Mouse (Mus musculus): ENCODE data around the gene Il4ra. TPM values are rescaled to one million over a fixed set of nuclear protein-coding genes. Genes with fewer than 3 reads are reported as not detected.
A peak's percentile ranks its signal among the peaks of the same experiment; 100 is the strongest.

Gene Il4ra
- polyA plus RNA-seq, 1 experiment from 2014 or later: 13.1 TPM

- Histone ChIP-seq H3K4me2 (replicated peaks; ENCODE audit: low read depth, low read length) (no peak overlapping the region), H3K9me3 (ENCODE audit: low read length) (no peaks in the 10 kb centered on the region), H3K4me3 (ENCODE audit: low read length) (no peak overlapping the region), H3K27me3 (ENCODE audit: insufficient read depth, low read length) (no peaks in the 10 kb centered on the region), H3K36me3 (ENCODE audit: insufficient read depth, low read length) (0 out of 2 replicates have a peak, but pooled peaks cover 4% of the 10 kb centered on the region), H3K9ac (replicated peaks; ENCODE audit: low read length) (no peak overlapping the region), H3K4me1 (ENCODE audit: insufficient read depth, low read length) (peaks cover 18% of the 10 kb centered on the region), H3K27ac (ENCODE audit: low read length) (no peak overlapping the region)
- WGBS: 86% methylated on average over 11 of the region's 11 CpGs
- ATAC-seq (ENCODE audit: low FRiP score, low TSS enrichment): no peak
These were observed 25.7 kb downstream of the Il4ra start for GRCm38 (mm10) chr7:125577486-125578088.

GRCm38 (mm10) chr7:125578106-125578505, 26.2 kb downstream of the Il4ra start:
- no peak for ATAC-seq (ENCODE audit: low FRiP score, low TSS enrichment)
- no peak overlapping the region for H3K4me3 ChIP-seq (ENCODE audit: low read length)
- no peaks in the 10 kb centered on the region for H3K27me3 ChIP-seq (ENCODE audit: insufficient read depth, low read length)
- WGBS: 72% methylated on average over 3 of the region's 3 CpGs
- 0 out of 2 replicates have a peak, but pooled peaks cover 2% of the 10 kb centered on the region for H3K36me3 ChIP-seq (ENCODE audit: insufficient read depth, low read length)
- H3K27ac ChIP-seq (ENCODE audit: low read length): no peak overlapping the region
- peaks cover 18% of the 10 kb centered on the region for H3K4me1 ChIP-seq (ENCODE audit: insufficient read depth, low read length)
- no peak overlapping the region for H3K9ac ChIP-seq (replicated peaks; ENCODE audit: low read length)
- H3K4me2 ChIP-seq (replicated peaks; ENCODE audit: low read depth, low read length): no peak overlapping the region
- no peaks in the 10 kb centered on the region for H3K9me3 ChIP-seq (ENCODE audit: low read length)

GRCm38 (mm10) chr7:125579545-125580219, 27.8 kb downstream of the Il4ra start:
- H3K27ac ChIP-seq (ENCODE audit: low read length): no peak overlapping the region
- no peaks in the 10 kb centered on the region for H3K9me3 ChIP-seq (ENCODE audit: low read length)
- ATAC-seq (ENCODE audit: low FRiP score, low TSS enrichment): no peak
- 80% methylated on average over 9 of the region's 9 CpGs for WGBS
- no peak overlapping the region for H3K4me3 ChIP-seq (ENCODE audit: low read length)
- no peaks in the 10 kb centered on the region for H3K27me3 ChIP-seq (ENCODE audit: insufficient read depth, low read length)
- no peak overlapping the region for H3K4me2 ChIP-seq (replicated peaks; ENCODE audit: low read depth, low read length)
- no peaks in the 10 kb centered on the region for H3K36me3 ChIP-seq (ENCODE audit: insufficient read depth, low read length)
- H3K9ac ChIP-seq (replicated peaks; ENCODE audit: low read length): no peak overlapping the region
- H3K4me1 ChIP-seq (ENCODE audit: insufficient read depth, low read length): peaks cover 18% of the 10 kb centered on the region

GRCm38 (mm10) chr7:125580220-125580549, 28.3 kb downstream of the Il4ra start:
- no peaks in the 10 kb centered on the region for H3K27me3 ChIP-seq (ENCODE audit: insufficient read depth, low read length)
- H3K4me3 ChIP-seq (ENCODE audit: low read length): no peak overlapping the region
- H3K4me1 ChIP-seq (ENCODE audit: insufficient read depth, low read length): peaks cover 18% of the 10 kb centered on the region
- H3K27ac ChIP-seq (ENCODE audit: low read length): no peak overlapping the region
- H3K9me3 ChIP-seq (ENCODE audit: low read length): no peaks in the 10 kb centered on the region
- ATAC-seq (ENCODE audit: low FRiP score, low TSS enrichment): no peak
- H3K9ac ChIP-seq (replicated peaks; ENCODE audit: low read length): no peak overlapping the region
- 90% methylated on average over 1 of the region's 1 CpGs for WGBS
- no peaks in the 10 kb centered on the region for H3K36me3 ChIP-seq (ENCODE audit: insufficient read depth, low read length)
- no peak overlapping the region for H3K4me2 ChIP-seq (replicated peaks; ENCODE audit: low read depth, low read length)

GRCm38 (mm10) chr7:125580625-125581316, 28.9 kb downstream of the Il4ra start:
- ATAC-seq (ENCODE audit: low FRiP score, low TSS enrichment): no peak
- Histone ChIP-seq H3K9ac (replicated peaks; ENCODE audit: low read length) (peak overlapping the region; percentile 62), H3K4me3 (ENCODE audit: low read length) (peak overlapping the region; percentile 45), H3K4me2 (replicated peaks; ENCODE audit: low read depth, low read length) (peak overlapping the region; percentile 81), H3K9me3 (ENCODE audit: low read length) (no peaks in the 10 kb centered on the region), H3K4me1 (ENCODE audit: insufficient read depth, low read length) (peaks cover 14% of the 10 kb centered on the region), H3K36me3 (ENCODE audit: insufficient read depth, low read length) (no peaks in the 10 kb centered on the region), H3K27me3 (ENCODE audit: insufficient read depth, low read length) (no peaks in the 10 kb centered on the region), H3K27ac (ENCODE audit: low read length) (no peak overlapping the region)
- 8% methylated on average over 16 of the region's 16 CpGs for WGBS

GRCm38 (mm10) chr7:125581317-125581672, 29.4 kb downstream of the Il4ra start:
- Histone ChIP-seq H3K9me3 (ENCODE audit: low read length) (no peaks in the 10 kb centered on the region), H3K9ac (replicated peaks; ENCODE audit: low read length) (peak overlapping the region; percentile 62), H3K27ac (ENCODE audit: low read length) (no peak overlapping the region), H3K4me3 (ENCODE audit: low read length) (peak overlapping the region; percentile 45), H3K4me1 (ENCODE audit: insufficient read depth, low read length) (peaks cover 14% of the 10 kb centered on the region), H3K36me3 (ENCODE audit: insufficient read depth, low read length) (no peaks in the 10 kb centered on the region), H3K4me2 (replicated peaks; ENCODE audit: low read depth, low read length) (peak overlapping the region; percentile 81), H3K27me3 (ENCODE audit: insufficient read depth, low read length) (no peaks in the 10 kb centered on the region)
- WGBS: 1% methylated on average over 21 of the region's 21 CpGs
- peak; percentile 82 for ATAC-seq (ENCODE audit: low FRiP score, low TSS enrichment)

GRCm38 (mm10) chr7:125583325-125584004, 31.5 kb downstream of the Il4ra start:
- no peak overlapping the region for H3K27ac ChIP-seq (ENCODE audit: low read length)
- 65% methylated on average over 6 of the region's 6 CpGs for WGBS
- no peaks in the 10 kb centered on the region for H3K36me3 ChIP-seq (ENCODE audit: insufficient read depth, low read length)
- H3K4me1 ChIP-seq (ENCODE audit: insufficient read depth, low read length): peaks cover 7% of the 10 kb centered on the region; the same call in 1 of the 2 replicates
- H3K4me3 ChIP-seq (ENCODE audit: low read length): no peak overlapping the region
- no peak for ATAC-seq (ENCODE audit: low FRiP score, low TSS enrichment)
- no peaks in the 10 kb centered on the region for H3K9me3 ChIP-seq (ENCODE audit: low read length)
- no peak overlapping the region for H3K4me2 ChIP-seq (replicated peaks; ENCODE audit: low read depth, low read length)
- H3K27me3 ChIP-seq (ENCODE audit: insufficient read depth, low read length): no peaks in the 10 kb centered on the region
- H3K9ac ChIP-seq (replicated peaks; ENCODE audit: low read length): no peak overlapping the region

GRCm38 (mm10) chr7:125584005-125584369, 32.1 kb downstream of the Il4ra start:
- 82% methylated on average over 5 of the region's 5 CpGs for WGBS
- no peaks in the 10 kb centered on the region for H3K36me3 ChIP-seq (ENCODE audit: insufficient read depth, low read length)

GRCm38 (mm10) chr7:125586355-125586754, 34.4 kb downstream of the Il4ra start:
- Histone ChIP-seq H3K4me1 (ENCODE audit: insufficient read depth, low read length) (no peaks in the 10 kb centered on the region; the same call in 1 of the 2 replicates), H3K27me3 (ENCODE audit: insufficient read depth, low read length) (no peaks in the 10 kb centered on the region), H3K9me3 (ENCODE audit: low read length) (no peaks in the 10 kb centered on the region), H3K36me3 (ENCODE audit: insufficient read depth, low read length) (no peaks in the 10 kb centered on the region), H3K27ac (ENCODE audit: low read length) (no peak overlapping the region), H3K4me2 (replicated peaks; ENCODE audit: low read depth, low read length) (no peak overlapping the region), H3K4me3 (ENCODE audit: low read length) (no peak overlapping the region), H3K9ac (replicated peaks; ENCODE audit: low read length) (no peak overlapping the region)
- WGBS: 97% methylated on average over 23 of the region's 23 CpGs
- ATAC-seq (ENCODE audit: low FRiP score, low TSS enrichment): no peak

More at GRCm38 (mm10) chr7:125584005-125584369, 32.1 kb downstream of the Il4ra start:
- Histone ChIP-seq H3K9ac (replicated peaks; ENCODE audit: low read length) (no peak overlapping the region), H3K27me3 (ENCODE audit: insufficient read depth, low read length) (no peaks in the 10 kb centered on the region), H3K4me2 (replicated peaks; ENCODE audit: low read depth, low read length) (no peak overlapping the region), H3K4me1 (ENCODE audit: insufficient read depth, low read length) (peaks cover 7% of the 10 kb centered on the region; the same call in 1 of the 2 replicates), H3K27ac (ENCODE audit: low read length) (no peak overlapping the region), H3K9me3 (ENCODE audit: low read length) (no peaks in the 10 kb centered on the region), H3K4me3 (ENCODE audit: low read length) (no peak overlapping the region)
- no peak for ATAC-seq (ENCODE audit: low FRiP score, low TSS enrichment)
